Mouse (Mus musculus) ES-E14 (cell line): ENCODE data around the gene Trip12. TPM values are rescaled to one million over a fixed set of nuclear protein-coding genes. Genes with fewer than 3 reads are reported as not detected.

Experiments
- DNase-seq: peaks from one replicate; pipeline ENCODE4 v3.0.0-alpha.2; 2013; ENCODE audit warnings: low read depth, low spot score
- H3K27ac ChIP-seq: 2 replicates; pipeline ENCODE4 v1.5.1; 2012; ENCODE audit warnings: low read depth, mild to moderate bottlenecking, low read length, moderate library complexity, mixed read lengths; ENCODE audit not compliant: poor library complexity, insufficient read depth, severe bottlenecking
- H3K36me3 ChIP-seq: 2 replicates; pipeline ENCODE4 v1.6.1; 2012; ENCODE audit warnings: mild to moderate bottlenecking, low read length, moderate library complexity, mixed read lengths; ENCODE audit not compliant: control insufficient read depth, poor library complexity, insufficient read depth, severe bottlenecking
- H3K4me1 ChIP-seq, 2 experiments: fragments of 150-350 bp in 1 of 2; sonication (generic) in 1 of 2; 2 replicates each; pipeline ENCODE4 v1.6.1; 2012; ENCODE audit warnings: low read length in 2 of 2, mild to moderate bottlenecking in 1 of 2, mixed read lengths in 1 of 2; ENCODE audit not compliant: control insufficient read depth in 2 of 2, insufficient read depth in 2 of 2, poor library complexity in 1 of 2
- H3K4me3 ChIP-seq, 2 experiments: fragments of 150-350 bp in 1 of 2; sonication (generic) in 1 of 2; 2 replicates each; pipeline ENCODE4 v1.5.1; 2012; ENCODE audit warnings: low read length in 2 of 2, low read depth in 1 of 2, mild to moderate bottlenecking in 1 of 2, mixed read lengths in 1 of 2; ENCODE audit not compliant: insufficient read depth in 1 of 2, poor library complexity in 1 of 2, severe bottlenecking in 1 of 2
- H3K9ac ChIP-seq: 2 replicates; pipeline ENCODE4 v1.6.1; 2012; ENCODE audit warnings: low read depth, mild to moderate bottlenecking, low read length, mixed read lengths; ENCODE audit not compliant: poor library complexity, insufficient read depth, severe bottlenecking
- H3K9me3 ChIP-seq: fragments of 150-350 bp; sonication (generic); 2 replicates; pipeline ENCODE4 v1.6.1; 2012; ENCODE audit warnings: low read depth, mild to moderate bottlenecking, low read length; ENCODE audit not compliant: control insufficient read depth, insufficient read depth
- CHD2 ChIP-seq: IDR thresholded peaks from 2 replicates; pipeline ENCODE4 v1.6.1; 2014; ENCODE audit warnings: mild to moderate bottlenecking, low read depth, low read length, inconsistent platforms
- HCFC1 ChIP-seq: IDR thresholded peaks from 2 replicates; pipeline ENCODE4 v1.6.1; 2012; ENCODE audit warnings: low read length, inconsistent platforms, borderline replicate concordance; ENCODE audit not compliant: insufficient read depth
- MAFK ChIP-seq: IDR thresholded peaks from 2 replicates; pipeline ENCODE4 v1.6.1; 2014; ENCODE audit warnings: mild to moderate bottlenecking, low read depth, low read length, inconsistent platforms; ENCODE audit not compliant: insufficient read depth
- ZC3H11A ChIP-seq: IDR thresholded peaks from 2 replicates; pipeline ENCODE4 v1.6.1; 2012; ENCODE audit warnings: low read depth, mild to moderate bottlenecking, inconsistent platforms, low read length, borderline replicate concordance
- ZNF384 ChIP-seq: IDR thresholded peaks from 2 replicates; pipeline ENCODE4 v1.6.1; 2012; ENCODE audit warnings: low read depth, low read length, inconsistent platforms
- in situ Hi-C, 2 experiments: fragments of 600-800 bp; cut with MboI; formaldehyde crosslinking; loops; one replicate each; pipeline ENCODE4 v1.15.1; 2025; ENCODE audit warnings: low sequenced_read_pairs in 2 of 2, inconsistent platforms in 1 of 2; ENCODE audit not compliant: unreplicated experiment in 2 of 2
- total RNA-seq: library from RNA; depleted of rRNA; stranded (reverse); fragments of 300-350 nt; gene quantifications from 2 replicates; pipeline ENCODE4 v1.2.3, GENCODE M21; 2012

The Trip12 gene
- total RNA-seq, 1 experiment: 425 TPM

DNA sequence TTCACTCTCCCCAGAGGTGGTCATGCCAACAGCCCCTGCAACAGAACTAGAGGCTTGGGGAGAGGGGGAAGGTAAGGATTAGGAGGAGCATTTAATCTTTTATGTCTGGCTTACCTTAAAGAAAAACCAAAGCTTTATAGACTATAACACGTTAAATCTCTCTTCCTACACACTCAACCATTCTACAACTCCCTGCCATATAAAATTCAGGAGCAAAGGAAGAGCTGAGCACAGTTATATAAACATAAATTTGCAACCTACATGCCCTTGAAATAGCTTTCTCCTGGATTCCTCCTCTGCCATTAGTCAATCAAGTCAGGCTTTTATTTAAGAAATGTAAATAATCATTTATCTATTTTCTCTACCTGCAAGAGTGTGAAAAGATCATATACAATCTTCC lies 62.9 kb downstream of the Trip12 start:
- DNase-seq: no peak
- H3K9ac ChIP-seq: no peak overlapping the region
- no peak overlapping the region for H3K4me3 ChIP-seq
- in situ Hi-C loops: no loop called here
- no peaks in the 10 kb centered on the region for H3K4me1 ChIP-seq
- no peak for TF ChIP-seq MAFK
- no peak for TF ChIP-seq ZNF384
- TF ChIP-seq ZC3H11A: no peak
- no peak for TF ChIP-seq CHD2
- no peak for TF ChIP-seq HCFC1
- peaks cover 4% of the 10 kb centered on the region; the same call in 1 of the 2 replicates for H3K36me3 ChIP-seq
- H3K27ac ChIP-seq: no peak overlapping the region
- H3K9me3 ChIP-seq: no peaks in the 10 kb centered on the region

DNA sequence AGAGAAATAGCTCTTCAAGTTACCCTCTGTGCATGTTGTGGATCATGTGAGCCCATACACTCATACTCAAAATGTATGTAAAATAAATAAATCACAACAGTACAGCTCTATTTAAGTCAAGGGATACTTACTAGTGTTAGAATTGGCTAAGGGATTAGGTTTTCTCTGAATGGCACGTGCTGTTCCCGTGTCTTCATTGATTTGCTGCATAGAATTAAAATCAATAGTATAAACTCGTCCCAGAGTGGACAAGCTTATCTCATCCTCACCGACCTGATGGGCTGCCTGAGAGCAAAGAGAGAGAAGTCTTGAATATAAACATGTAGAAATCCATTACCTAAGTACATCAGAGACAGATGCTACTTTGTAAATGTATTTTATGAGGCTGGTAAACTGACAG lies 81.5 kb downstream of the Trip12 start:
- no peak overlapping the region for H3K9ac ChIP-seq
- H3K4me3 ChIP-seq: no peak overlapping the region
- H3K27ac ChIP-seq: no peak overlapping the region
- in situ Hi-C loops: no loop called here
- no peak for TF ChIP-seq HCFC1
- TF ChIP-seq MAFK: no peak
- TF ChIP-seq ZNF384: no peak
- TF ChIP-seq ZC3H11A: no peak
- TF ChIP-seq CHD2: no peak
- DNase-seq: no peak
- H3K4me1 ChIP-seq: no peaks in the 10 kb centered on the region
- peaks cover 19% of the 10 kb centered on the region for H3K36me3 ChIP-seq
- H3K9me3 ChIP-seq: no peaks in the 10 kb centered on the region

GRCm38 (mm10) chr1:84742156-84742555 lies 98.2 kb downstream of the Trip12 start:
- Histone ChIP-seq H3K27ac (no peak overlapping the region), H3K4me1 (no peaks in the 10 kb centered on the region), H3K9me3 (no peaks in the 10 kb centered on the region), H3K36me3 (peaks cover 18% of the 10 kb centered on the region), H3K9ac (no peak overlapping the region), H3K4me3 (no peak overlapping the region)
- TF ChIP-seq ZNF384 (no peak), CHD2 (no peak), MAFK (no peak), HCFC1 (no peak), ZC3H11A (no peak)
- no peak for DNase-seq
- in situ Hi-C loops: no loop called here

DNA sequence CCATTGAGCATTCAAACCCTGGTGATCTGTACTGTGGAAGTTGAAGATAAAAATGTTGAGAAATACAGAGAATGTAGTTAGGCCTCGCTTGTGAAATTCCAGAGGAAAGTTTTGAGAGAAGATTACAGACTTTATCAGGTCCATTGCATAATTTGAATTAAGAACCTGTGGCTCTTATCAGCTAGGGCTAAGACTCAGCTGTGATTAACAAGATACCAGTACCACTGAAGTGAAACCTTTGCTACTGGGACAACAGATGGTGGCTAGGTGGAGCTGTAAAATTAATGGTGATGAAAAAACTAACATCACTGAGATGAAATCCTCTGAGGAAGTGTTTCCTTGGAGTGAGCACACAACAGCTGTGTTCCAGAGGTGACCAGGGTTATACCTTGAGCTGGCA lies 100.2 kb downstream of the Trip12 start:
- Histone ChIP-seq H3K9ac (no peak overlapping the region), H3K36me3 (peaks cover 21% of the 10 kb centered on the region), H3K27ac (no peak overlapping the region), H3K4me1 (no peaks in the 10 kb centered on the region), H3K9me3 (no peaks in the 10 kb centered on the region), H3K4me3 (no peak overlapping the region)
- DNase-seq: no peak
- in situ Hi-C loops: no loop called here
- no peak for TF ChIP-seq CHD2
- no peak for TF ChIP-seq HCFC1
- no peak for TF ChIP-seq MAFK
- TF ChIP-seq ZNF384: no peak
- no peak for TF ChIP-seq ZC3H11A

DNA sequence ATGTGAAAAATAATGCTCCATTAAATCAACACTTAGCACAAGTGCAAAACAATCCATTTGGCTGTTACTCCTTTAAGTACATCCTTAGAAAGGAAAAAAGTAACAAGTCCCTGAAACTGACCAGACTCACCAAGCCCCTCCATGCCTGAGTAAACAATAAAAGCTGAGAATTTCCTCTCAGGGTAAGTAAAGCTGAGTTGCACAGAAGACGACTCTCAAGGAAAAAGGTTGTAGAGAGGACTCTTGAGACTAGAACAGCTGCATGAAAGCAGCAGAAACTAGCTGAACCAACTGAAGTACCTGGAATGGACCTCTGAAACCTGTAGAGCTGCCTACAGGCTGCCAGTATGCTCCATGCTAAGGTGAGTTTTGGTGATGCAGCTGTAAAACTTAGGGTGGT lies 103.2 kb downstream of the Trip12 start:
- no peaks in the 10 kb centered on the region for H3K9me3 ChIP-seq
- H3K4me3 ChIP-seq: no peak overlapping the region
- H3K27ac ChIP-seq: no peak overlapping the region
- in situ Hi-C loops: no loop called here
- no peaks in the 10 kb centered on the region for H3K4me1 ChIP-seq
- DNase-seq: no peak
- peaks cover 23% of the 10 kb centered on the region for H3K36me3 ChIP-seq
- TF ChIP-seq ZNF384 (no peak), HCFC1 (no peak), CHD2 (no peak), MAFK (no peak), ZC3H11A (no peak)
- no peak overlapping the region for H3K9ac ChIP-seq
